Mouse (Mus musculus): ENCODE measurements around the gene Ccni.

Gene Ccni

DNA sequence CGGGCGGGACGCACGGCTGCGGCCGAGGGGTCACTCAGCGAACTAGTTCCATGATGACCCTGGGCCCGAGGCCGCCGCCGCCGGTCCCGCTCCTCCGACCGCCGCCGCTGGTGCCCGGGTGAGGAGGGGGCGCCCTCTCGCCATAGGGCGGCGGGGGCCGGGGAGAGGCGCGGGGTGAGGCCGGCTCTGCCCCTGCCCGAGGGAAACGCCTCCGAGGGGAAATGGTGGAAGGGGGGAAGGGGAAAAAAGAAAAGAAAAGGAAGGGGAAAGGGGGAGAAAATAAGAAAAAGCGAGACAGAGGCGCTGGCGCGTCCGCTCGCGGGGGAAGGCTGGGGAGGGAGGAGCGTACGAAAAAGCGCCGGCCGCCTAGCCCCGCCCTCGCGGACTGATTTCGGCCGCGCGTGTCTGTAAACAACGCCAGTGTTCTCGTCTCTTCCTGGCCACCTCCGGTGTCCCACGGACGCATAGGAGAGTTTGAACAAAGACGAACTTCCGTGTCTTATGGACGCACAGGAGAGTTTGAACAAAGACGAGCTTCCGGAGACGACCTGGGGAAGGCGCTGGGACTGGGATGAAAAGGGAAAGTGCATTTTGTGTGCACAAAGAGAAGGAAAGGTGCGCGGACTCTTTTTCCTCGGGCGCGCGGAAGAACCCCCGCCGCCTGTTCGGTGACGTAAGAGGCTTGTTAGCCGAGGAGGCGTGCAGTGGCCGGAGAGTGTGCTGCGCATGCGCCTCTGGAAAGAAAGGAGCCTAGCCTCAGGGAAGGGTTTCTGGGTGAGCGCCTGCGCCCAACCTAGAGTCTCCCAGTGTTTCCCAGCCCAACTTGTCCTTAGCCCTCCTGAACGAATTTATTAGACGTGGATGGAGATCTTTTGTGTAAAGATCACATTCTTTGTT is at the start of gene Ccni, which contains the start of gene 2010109A12Rik:
Gene Ccni (minus strand): TSS at position 387 of the 897 bp plus-strand sequence.
Gene 2010109A12Rik (plus strand): TSS at position 410 of the 897 bp plus-strand sequence.
- DNase-seq, result peak; percentile 97 to 98

DNA sequence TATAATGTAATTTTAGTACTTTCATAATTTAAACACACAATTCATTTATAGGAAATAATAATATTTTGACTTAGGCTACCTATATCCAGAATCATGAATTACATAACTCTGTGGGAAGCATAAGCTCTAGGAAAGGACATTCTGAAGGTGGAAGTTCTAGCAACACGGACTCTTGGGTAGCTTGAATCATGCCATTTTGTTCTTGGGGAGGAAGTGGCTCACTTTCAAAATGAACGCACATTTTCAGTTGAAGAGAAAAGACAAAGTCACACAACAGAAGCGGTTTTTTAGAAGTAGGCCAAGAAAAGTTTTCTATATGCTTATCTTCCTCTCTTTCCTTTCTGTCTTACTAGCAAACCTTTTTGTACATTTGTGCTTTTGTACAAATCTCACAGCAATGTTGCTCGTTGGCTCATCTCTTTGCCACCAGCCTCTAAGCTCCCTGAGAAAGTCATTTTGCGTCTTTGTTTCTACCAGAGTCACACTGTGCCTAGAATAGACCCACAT is 49.5 kb upstream of the Ccni start:
- no peak for DNase-seq

DNA sequence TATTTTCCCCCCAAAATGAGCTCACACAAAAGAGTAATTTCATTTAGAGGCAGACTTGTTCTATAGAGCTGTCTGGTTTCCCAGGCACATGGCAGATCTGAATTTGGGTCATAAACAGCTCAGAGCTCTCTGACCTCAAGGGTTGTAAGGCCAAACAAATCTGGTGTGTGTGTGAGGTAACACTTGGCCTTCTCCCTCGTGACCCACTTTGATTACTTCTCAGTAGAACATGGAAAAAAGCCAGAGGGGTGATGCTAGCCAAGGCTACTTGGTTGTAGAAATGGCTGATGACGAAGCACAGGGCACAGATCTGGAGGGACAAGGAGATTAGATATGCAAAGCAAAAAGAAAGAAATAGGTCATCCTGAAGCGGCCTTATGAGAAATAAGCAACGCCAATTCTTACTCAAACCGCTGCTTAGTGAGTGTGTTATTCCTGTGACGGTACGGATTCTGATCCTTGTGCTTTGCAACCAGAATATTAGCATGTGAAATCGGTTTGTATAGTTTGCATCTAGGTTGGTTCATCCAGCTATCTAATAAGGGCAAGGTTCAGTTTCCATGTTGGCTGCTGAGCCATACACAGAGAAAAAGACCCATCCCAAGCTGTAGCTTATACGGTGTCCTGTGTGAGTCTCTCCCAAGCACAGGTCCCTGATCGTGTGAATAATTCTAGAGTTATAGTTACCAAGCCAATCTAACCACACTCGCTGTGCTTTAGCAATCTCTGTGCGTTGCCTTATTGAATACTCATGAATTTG is 44.9 kb upstream of the Ccni start:
- no peak for DNase-seq

DNA sequence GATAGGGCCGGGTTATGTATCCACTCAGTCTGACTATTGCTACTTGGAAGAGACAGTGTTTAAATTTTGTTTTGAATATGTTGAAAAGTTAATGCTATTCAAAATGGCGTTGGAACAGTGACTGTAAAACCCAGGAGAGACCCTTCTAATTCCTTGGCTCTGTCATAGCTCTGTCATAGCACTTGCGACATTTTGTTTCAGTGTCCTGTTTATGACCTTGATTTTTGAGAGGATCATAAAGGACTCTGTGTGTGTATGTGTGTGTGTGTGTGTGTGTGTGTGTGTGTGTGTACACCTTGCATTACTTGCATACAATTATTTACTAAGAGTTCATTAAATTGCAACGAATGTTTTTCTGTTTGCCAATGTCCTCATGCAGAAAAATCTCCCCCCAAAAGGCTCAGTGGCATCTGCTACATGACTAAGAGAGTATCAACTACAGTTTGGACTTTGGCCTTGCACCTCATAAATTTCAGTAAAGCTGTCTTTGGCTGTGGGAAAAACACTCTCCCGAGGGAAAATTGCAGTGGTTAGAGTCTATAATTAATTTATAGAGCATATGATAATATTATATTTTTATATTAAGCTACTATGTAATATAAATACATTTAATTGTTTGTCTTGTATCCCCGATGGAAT is 43.8 kb upstream of the Ccni start:
- no peak for DNase-seq

DNA sequence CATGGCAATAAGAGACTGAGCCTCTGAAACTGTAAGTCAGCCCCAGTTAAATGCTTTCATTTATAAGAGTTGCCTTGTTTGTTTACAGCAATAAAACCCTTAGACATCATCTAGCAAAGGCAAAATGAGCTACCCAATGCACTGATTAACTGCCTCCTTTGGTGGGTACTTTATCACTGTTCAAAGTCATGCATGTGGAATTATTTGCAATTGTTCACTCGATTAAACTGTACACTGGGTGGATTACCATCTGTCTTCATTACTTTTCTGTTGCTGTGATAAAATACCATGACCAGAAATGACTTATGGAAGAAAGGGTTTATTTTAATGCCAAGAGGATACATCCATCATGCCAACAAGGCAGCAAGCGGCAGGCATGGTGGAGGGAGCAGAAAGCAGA is 39.0 kb upstream of the Ccni start:
- no peak for DNase-seq

DNA sequence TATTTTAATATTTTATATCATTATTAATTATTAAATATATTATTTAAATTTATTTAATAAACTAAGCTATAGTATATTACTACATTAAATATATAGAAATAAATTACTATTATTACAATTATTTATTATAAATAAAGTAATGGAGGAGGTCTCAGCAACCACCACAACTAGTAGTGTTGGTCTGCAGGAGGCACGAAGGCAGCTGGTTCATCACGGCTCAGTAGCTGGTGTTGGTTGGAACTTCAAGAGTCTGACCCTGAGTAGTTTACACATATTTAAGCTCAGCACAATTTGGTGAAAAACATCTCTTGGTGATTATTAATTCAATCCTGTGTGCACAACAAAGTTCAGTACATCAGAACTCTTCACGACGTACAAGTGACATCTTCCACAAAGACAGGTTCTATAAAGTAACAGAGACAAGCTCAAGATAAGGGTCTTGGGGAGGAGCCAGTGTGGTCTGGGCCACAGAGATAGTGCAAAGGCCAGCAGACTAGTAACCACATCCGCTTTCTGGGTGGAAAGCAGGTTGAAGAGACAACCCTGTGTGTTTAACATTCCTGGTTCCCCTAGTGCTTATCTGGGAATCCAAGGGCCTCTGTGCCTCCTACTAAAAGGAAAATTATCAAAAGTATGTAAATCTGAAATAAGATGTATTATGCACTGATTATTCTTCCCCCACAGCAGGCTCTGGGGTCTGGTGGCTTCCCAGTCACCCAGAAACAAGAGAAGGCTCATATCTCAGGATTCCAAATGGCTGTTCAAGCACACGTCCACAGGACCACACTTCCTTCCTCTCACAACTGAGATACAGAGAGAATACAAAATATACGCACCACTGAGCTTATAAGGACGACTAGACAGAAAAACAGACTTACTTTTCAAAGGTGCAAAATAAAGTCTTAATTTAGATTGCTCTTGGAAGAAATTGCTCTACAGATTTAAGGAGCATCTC is 33.6 kb upstream of the Ccni start:
- DNase-seq, result no peak

DNA sequence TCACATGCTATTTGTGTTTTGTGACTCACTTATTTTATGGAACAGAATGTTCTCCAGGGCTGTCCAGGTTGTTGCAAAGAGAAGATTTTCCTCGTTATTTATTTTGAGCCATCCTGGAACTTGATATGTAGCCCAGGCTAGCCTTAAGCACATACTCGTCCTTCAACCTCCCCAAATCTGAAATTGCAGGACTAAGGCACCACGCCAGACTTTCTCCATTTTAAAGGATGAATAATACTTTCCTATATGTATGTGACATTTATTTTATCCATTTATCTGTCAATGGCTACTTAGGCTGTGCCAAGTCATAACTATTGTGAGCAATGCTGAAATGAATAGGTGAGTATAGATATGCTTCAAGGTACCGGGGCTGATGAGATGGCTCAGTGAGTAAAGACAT is 30.2 kb upstream of the Ccni start:
- DNase-seq, result no peak

DNA sequence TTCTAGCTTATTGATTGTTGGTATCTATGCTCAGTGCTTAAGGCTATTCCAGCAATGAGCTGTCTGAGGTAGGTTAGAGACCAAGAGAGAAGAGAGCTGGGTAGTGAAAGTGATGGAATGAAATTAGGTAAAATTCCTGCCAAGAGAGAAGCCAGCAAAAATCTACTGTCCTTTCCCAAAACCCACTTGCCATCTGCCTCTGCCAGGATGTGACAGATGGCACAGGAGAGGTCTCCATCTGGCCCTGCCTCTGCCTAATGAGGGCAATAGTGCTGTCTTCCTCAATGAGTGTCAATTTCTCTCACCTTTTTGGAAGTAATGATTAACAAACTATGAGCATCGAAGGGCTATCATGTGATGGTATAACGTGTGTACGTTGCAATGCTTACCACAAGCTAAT is 29.6 kb upstream of the Ccni start:
- no peak for DNase-seq

DNA sequence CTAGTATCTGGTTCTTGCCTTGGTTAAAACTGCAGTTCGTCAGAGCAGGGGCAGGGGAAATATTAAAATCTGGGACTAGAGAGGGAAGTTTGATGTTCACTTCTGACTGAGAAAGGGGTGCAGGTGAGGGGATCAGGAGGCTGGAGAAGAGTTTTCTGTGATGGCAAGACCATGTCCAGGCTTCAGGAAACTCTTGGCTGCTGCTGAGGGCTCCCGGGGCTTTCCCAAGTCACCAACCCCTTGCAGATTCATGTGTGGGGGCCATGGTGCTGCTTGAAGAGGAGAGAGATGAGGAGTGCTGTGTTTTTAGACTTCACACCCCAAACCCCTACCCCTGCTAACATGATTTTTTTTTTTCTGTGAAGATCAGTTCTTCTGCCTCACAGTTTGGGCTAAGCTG is 28.3 kb upstream of the Ccni start:
- no peak for DNase-seq

DNA sequence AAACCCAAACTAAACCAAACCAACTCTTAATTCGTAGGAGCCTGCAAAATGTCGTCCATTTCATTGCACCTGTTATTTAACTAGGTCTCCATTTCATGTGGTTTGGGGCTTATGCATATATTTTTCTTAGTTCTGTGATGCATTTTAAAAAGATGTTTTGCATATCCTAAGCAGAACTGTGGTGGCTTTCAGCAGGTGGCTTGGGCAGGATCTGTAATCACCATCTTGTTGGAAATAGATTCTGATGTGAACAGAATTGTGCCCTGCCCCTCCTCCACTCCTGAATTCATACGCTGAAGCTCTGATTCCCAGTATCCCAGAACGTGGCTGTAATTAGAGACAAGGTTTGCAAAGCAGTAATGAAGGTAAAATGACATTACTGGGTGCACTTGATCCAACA is 27.8 kb upstream of the Ccni start:
- no peak for DNase-seq

DNA sequence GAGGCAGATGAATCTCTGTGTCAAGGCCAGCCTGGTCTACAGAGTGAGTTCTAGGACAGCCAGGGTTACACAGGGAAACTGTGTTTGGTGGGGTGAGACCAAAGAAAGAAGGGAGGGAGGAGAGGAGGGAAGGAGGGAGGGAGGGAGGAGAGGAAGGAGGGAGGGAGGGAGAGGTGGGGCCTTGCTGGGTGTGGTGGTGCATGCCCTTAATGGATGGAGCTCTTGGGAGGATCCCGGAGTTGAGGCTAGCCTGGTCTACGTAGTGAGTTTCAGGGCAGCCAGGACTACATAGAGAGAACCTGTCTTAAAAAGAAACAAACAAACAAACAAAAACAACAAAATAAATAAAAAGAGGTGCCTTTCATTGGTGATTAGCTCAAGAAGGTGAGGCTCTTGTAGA is 26.5 kb upstream of the Ccni start:
- DNase-seq, result no peak

DNA sequence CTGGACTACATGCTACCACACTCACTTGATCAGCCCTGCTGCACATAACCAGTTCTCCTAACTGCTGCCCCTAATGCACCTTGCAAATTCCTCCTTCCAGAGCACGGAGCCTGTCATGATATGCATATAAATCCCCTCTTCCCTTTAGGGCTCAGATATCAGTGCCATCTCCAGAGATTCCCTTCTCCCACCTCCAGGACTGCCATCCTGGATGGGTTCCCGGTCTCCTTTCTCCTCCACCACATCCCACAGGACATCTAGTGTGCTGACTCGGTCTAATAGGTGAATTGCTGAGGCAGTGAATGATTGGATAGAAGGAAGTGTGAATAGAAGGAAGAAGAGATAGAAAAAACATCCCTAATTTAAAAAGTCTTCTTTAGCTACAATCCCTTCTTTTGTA is 25.4 kb upstream of the Ccni start:
- no peak for DNase-seq

DNA sequence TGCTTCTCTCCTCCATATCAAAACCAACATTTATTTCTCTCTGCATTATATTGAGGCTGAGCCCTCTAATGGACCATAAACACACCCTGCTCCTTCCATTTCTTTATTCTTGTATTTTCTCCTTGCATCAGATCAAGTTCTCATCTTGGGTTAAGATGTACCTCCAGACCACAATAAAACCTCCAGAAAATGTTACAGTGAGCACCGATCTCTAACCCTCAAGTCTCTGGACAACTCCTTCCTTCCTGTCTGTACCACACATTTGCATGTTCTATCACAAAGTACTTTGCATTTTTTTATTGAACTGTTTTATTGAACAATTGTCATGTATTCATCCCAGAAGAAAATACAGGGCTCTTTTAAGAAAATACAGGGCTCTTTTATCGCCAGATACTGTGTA is 23.2 kb upstream of the Ccni start:
- DNase-seq, result no peak

DNA sequence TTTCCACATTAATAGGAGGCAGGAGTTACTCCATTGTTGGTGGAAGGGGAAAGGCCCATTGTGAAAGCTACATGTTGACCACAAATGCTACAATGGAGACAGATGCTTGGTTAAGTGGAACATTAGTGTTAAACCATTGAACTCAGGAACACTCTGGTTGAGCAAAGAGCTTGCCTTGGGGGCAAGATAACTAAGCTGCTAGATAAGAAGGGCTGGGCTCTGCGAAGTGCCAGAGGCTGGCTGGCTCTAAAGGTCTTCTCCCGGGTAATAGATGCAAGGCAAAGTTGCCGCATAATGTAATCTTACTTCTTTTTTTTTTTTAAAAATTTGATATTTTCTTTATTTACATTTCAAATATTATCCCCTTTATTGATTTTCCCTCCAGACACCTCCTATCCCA is 20.9 kb upstream of the Ccni start:
- DNase-seq, result no peak

DNA sequence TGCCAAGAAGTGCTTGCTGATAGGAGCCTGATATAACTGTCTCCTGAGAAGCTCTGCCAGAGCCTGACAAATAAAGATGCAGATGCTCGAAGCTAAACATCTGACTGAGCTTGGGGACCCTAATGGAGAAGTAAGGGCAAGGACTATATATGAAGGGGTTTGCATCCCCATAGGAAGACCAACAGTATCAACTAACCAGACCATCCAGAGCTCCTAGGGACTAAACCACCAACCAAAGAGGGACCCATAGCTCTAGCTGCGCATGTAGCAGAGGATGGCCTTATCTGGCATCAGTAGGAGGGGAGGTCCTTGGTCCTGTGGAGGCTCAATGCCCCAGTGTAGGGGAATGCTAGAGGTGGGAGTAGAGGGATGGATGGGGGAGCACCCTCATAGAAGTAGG is 18.3 kb upstream of the Ccni start:
- no peak for DNase-seq

DNA sequence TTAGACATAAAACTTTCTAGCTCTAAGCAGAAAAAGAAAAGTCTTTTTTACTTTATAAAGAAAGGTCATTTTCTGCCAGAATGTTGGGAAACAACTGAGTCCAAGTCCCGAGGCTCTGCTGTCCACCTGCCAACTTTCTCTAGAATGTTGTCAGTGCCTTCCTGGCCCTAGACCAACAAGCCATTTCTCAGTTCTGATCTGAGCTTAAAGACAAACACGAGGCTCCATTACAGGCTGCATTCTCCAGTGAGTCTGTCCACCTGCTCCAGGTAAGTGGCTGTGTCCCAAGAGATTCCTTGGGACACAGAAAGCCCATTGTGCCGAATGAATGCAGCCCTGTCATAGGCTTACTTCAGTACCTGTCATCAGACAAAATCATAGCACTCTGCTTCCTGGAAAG is 15.4 kb upstream of the Ccni start:
- DNase-seq, result peak; percentile 22 to 54

DNA sequence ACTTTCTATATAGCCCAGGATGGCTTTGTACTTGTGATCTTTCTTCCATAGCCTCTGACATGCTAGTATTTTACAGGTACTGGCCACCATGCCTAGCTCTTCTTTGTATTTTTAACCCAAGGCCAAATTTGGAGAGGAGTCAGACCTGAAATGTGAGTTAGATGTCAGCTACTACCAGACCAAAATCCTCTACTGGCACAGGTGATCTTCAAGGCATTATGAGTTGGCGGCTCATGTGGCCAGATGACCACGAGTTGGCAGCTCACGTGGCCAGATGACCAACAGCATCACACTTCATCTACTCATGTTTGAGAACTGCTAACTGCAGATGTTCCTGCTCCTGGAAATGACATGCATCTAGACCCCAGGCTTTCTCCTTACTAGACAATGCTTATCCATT is 12.1 kb upstream of the Ccni start:
- DNase-seq, result no peak

DNA sequence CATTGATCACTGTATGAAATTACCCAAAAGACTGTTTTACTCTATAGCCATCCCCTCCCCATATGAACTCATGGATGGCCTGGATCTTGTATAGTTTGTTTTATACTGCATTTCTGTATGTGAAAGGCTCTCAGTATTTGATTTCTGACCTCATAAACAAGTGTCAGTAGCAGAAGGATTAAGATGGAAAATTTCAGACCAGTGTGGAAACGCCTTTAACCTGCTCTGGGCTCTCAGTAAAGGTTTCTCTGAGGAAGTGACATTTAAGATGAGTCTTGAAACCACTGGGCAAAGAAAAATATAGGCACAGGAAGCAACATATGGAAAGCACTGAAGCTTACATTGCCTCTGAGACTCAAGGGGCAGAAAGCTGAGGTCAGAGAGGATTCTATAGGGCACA is 1.3 kb upstream of the Ccni start:
- no peak for DNase-seq

DNA sequence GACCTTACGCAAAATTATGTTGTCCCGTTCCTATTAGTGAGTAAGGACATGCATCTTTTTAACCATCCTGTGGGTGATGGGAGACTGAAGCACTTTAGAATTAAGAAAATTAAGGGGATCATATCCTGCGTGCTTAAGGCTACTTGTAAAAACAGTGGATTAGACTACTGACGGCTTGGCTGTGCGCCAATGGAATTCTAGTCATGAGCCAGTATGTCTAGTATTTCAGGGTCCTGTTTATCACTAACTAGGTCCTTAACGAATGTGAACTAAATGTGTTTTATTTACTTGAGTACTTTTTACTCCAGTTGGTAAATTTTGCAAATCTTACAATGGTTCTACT is 682 bp upstream of the Ccni start:
- DNase-seq, result peak; percentile 74 to 82

DNA sequence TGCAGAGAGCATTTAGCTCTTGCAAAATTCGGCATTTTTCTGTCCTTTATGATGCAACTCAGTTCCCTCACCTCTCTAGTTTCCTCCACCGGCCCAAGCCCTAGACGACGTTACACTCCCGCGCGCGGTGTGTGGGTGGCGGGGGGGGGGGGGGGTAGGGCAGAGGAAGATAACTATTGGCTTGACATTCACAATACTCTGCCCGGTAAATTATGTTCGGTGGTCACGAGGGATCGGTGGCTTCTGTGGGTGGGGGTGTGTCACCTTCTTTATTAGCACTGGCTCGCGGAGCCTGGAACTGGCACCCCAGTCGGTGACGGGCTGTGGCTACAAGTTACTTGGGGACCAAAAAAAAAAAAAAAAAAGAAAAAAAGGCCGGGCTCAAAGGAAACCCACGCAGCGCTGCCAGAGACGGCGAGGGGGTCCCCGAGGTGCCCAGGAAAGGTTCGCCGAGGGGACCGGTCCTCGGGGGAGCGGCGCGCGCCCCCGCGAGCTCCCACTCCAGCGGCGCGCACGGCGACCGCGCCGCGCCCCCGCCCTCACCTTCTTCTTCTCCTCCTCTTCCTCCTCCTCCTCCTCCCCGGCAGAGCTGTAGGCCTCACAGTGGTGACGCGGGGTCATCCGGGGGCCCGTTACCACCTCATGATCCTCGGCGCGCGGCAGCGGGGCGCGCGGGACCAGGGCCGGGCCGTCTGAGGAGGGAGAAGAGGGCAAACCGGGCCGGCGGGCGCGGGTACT is 755 bp downstream of the Ccni start:
- DNase-seq, result peak; percentile 62 to 74

DNA sequence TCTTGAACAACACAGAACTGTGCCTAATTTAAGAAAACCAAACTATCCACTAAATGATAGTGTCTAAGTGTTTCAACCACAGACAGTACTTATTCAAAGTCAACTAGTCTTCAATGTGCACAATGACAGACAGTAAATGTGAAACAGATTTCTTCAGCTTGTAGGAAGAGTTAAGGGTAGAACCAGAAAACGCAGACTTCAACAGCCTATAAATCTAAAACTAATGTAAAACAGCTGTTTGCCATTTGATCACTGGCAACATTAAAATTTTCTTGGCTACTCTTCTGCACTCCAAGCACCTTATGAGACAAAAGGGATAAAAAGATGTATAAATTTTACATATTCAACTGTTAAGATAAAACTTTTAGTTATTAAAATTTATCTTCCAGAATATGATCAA is 5.1 kb downstream of the Ccni start:
- no peak for DNase-seq

DNA sequence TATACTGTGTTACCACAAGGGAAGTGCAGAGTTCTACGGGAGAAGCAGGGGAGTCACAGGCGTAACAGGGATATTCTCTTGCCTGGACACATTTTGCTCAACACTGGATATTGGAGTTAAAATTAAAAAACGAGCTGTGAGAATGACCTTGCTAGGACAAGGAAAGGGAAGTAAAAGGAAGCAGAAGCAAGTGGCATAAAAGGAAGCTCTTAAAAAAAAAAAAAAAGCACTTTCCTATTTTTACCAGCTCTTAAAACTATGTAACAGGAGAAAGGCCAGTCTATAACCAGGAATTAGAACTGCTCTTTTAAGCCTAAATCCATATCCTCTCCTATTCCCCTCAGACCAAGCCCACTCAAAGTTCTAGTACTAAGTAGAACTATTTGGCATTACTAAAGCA is 8.1 kb downstream of the Ccni start:
- DNase-seq, result no peak
